Mouse (Mus musculus) liver, embryonic 14.5 days (tissue): ENCODE data around the gene Vamp8. TPM values are rescaled to one million over a fixed set of nuclear protein-coding genes. Genes with fewer than 3 reads are reported as not detected.

Experiments used
- ATAC-seq: fragments of 200-750 bp; cut with Nextera tagmentation; 2 replicates; pipeline ENCODE4 v1.8.0; 2017; ENCODE audit warnings: moderate number of reproducible peaks, mild to moderate bottlenecking, moderate library complexity; ENCODE audit not compliant: insufficient read depth
- DNase-seq, 3 experiments: peaks; one replicate each; pipeline ENCODE4 v3.0.0-alpha.2; 2012 to 2013; ENCODE audit warnings: low read depth in 3 of 3, low spot score in 3 of 3
- H3K27ac ChIP-seq: fragments of 300-500 bp; sonication (generic); 2 replicates; pipeline ENCODE4 v1.5.1; 2014; ENCODE audit warnings: moderate library complexity, mild to moderate bottlenecking, control low read depth, inconsistent platforms
- H3K27me3 ChIP-seq: fragments of 300-500 bp; sonication (generic); 2 replicates; pipeline ENCODE4 v1.6.1; 2014; ENCODE audit warnings: mild to moderate bottlenecking, low read length, moderate library complexity; ENCODE audit not compliant: control insufficient read depth, insufficient read depth
- H3K36me3 ChIP-seq: fragments of 300-500 bp; sonication (generic); replicated peaks from 2 replicates; pipeline ENCODE4 v1.6.1; 2014; ENCODE audit warnings: low read depth; ENCODE audit not compliant: control insufficient read depth, insufficient read depth
- H3K4me1 ChIP-seq, 2 experiments: fragments of 200-500 bp in 1 of 2; fragments of 300-500 bp in 1 of 2; sonication (generic) in 1 of 2; replicated peaks; 2 replicates each; pipeline ENCODE4 v1.6.1; 2012 to 2014; ENCODE audit warnings: antibody characterized with exemption in 1 of 2, inconsistent platforms in 1 of 2, low read length in 1 of 2; ENCODE audit not compliant: control insufficient read depth in 2 of 2, insufficient read depth in 2 of 2
- H3K4me2 ChIP-seq: fragments of 300-500 bp; sonication (generic); 2 replicates; pipeline ENCODE4 v1.6.1; 2014; ENCODE audit warnings: low read depth, mild to moderate bottlenecking, control low read depth, moderate library complexity
- H3K4me3 ChIP-seq, 2 experiments: fragments of 200-500 bp in 1 of 2; fragments of 300-500 bp in 1 of 2; sonication (generic) in 1 of 2; 2 replicates each; pipeline ENCODE4 v1.5.1; 2012 to 2014; ENCODE audit warnings: low read depth in 2 of 2, low read length in 2 of 2, mild to moderate bottlenecking in 2 of 2, control low read depth in 1 of 2, inconsistent platforms in 1 of 2, moderate library complexity in 1 of 2; ENCODE audit not compliant: insufficient read depth in 1 of 2
- H3K9ac ChIP-seq: fragments of 300-500 bp; sonication (generic); replicated peaks from 2 replicates; pipeline ENCODE4 v1.6.1; 2014; ENCODE audit warnings: mild to moderate bottlenecking, control low read depth, moderate library complexity
- H3K9me3 ChIP-seq: fragments of 300-500 bp; sonication (generic); 2 replicates; pipeline ENCODE4 v1.6.1; 2016; ENCODE audit warnings: low read length, mixed read lengths; ENCODE audit not compliant: control insufficient read depth
- CTCF ChIP-seq: IDR thresholded peaks from 2 replicates; pipeline ENCODE4 v1.5.1; 2016; ENCODE audit warnings: antibody characterized with exemption, low read depth, control low read depth
- EP300 ChIP-seq: IDR thresholded peaks from 2 replicates; pipeline ENCODE4 v1.6.1; 2016; ENCODE audit warnings: antibody characterized with exemption, low read depth
- WGBS: fragments of 180-500 bp; shearing (Covaris S2); extraction: QIAGEN DNeasy Blood & Tissue Kit; methylation state at CpG from one replicate; pipeline ENCODE4 v1.1.7; 2014; ENCODE audit not compliant: insufficient replicate concordance; 5-methylcytosine and 5-hydroxymethylcytosine counted together
- polyA plus RNA-seq, 2 experiments: library from polyadenylated mRNA; depleted of rRNA in 1 of 2; stranded (reverse) in 1 of 2; unstranded in 1 of 2; fragments of >200 nt; fragmentation: Nextera tagmentation in 1 of 2; extraction: Ambion mirVana in 1 of 2; gene quantifications; 2 replicates each; pipeline versions ENCODE4 v1.2.1 to v1.2.3; 2012 to 2014

Vamp8 gene
- polyA plus RNA-seq, 2 experiments, result 188 to 276 TPM

DNA sequence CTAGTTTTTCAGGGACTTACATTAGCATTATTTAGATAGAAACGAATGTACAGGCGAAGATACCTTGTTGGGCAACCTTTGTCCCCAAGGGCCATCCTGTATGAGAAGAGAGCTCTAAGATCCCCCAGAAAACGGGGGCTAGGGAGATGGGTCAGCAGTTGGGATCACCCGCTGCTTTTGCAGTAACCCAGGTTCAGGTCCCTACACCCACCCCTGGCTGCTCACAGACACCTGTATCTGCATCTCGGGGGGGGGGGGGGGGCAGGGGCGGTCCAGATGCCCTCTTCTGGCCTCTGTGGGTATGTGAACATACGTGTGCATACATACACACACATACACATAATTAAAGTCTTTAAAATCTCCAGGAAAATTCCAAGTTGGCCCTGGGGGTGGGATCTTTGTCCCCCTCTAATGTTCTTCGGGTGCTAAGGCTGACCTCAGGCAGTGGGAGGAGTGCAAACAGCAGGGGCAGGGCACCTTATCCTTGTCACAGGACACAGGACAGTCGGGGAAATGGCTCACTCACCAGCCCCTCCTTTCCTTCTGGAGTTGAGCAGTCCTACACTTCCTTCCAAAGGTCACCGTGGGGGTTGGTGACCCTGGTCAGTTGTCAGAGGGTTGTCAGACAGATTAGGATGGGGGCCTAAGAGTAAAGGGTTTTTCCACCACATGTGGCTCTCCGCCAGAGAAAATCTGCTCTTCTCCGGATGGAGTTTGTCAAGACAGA, 455 bp upstream of the Vamp8 start:
- peak overlapping the region; percentile 91 to 97 for H3K4me3 ChIP-seq
- WGBS, result under 1% methylated on average over 12 of the region's 12 CpGs
- TF ChIP-seq EP300 (no peak), CTCF (peak; percentile 40)
- H3K27ac ChIP-seq, result peak overlapping the region; percentile 99
- H3K27me3 ChIP-seq, result no peaks in the 10 kb centered on the region
- H3K4me2 ChIP-seq, result peak overlapping the region; percentile 79
- ATAC-seq, result peak; percentile 60
- no peaks in the 10 kb centered on the region for H3K9me3 ChIP-seq
- peak in 2 of 3 experiments; percentile 58 to 62 for DNase-seq
- peak overlapping the region; percentile 99 for H3K9ac ChIP-seq
- peaks cover 29 to 44% of the 10 kb centered on the region in 2 experiments for H3K4me1 ChIP-seq
- H3K36me3 ChIP-seq, result peaks cover 18% of the 10 kb centered on the region

- peak; percentile 90 for ATAC-seq
- no peaks in the 10 kb centered on the region for H3K27me3 ChIP-seq
- H3K4me3 ChIP-seq, result peak overlapping the region; percentile 91 to 97
- H3K4me1 ChIP-seq, result peaks cover 42 to 54% of the 10 kb centered on the region in 2 experiments
- 2% methylated on average over 13 of the region's 13 CpGs for WGBS
- DNase-seq, result peak; percentile 88 to 90 (median 89)
- H3K36me3 ChIP-seq, result peaks cover 33% of the 10 kb centered on the region
- TF ChIP-seq CTCF (peak; percentile 16), EP300 (peak; percentile 94)
- H3K9me3 ChIP-seq, result no peaks in the 10 kb centered on the region
- peak overlapping the region; percentile 79 for H3K4me2 ChIP-seq
- peak overlapping the region; percentile 99 for H3K27ac ChIP-seq
- H3K9ac ChIP-seq, result peak overlapping the region; percentile 99
Observed at GRCm38 (mm10) chr6:72389471-72389940, 997 bp downstream of the Vamp8 start.

DNA sequence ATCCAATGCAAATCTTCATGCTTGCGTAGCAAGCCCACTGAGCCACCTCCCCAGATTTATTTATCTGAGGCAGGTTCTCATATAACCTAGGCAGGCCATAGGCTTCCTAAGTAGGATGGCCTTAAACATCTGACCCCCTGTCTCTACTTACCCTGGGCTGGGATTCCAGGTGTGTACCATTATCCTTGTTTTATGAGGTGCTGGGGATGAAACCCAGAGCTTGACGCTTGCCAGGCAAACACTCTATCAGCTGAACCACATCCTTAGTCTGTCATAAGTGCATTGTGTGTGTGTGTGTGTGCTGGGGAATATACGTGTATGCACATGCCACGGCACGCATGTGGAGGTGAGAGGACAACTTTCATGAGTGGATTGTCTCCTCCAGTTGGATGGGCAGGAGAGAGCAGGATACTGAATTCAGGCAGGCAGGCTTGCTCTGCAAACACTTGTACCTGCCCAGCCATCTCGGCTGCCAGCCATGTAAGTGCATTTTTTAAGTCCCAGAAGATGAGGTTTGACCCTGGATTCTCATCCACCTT, 1.6 kb downstream of the Vamp8 start:
- peaks cover 49 to 58% of the 10 kb centered on the region in 2 experiments for H3K4me1 ChIP-seq
- DNase-seq, result no peak
- peak overlapping the region; percentile 99 for H3K9ac ChIP-seq
- peak overlapping the region; percentile 91 to 97 for H3K4me3 ChIP-seq
- WGBS, result 31% methylated on average over 6 of the region's 6 CpGs
- peaks cover 33% of the 10 kb centered on the region for H3K36me3 ChIP-seq
- peak overlapping the region; percentile 79 for H3K4me2 ChIP-seq
- TF ChIP-seq CTCF (no peak), EP300 (no peak)
- H3K9me3 ChIP-seq, result no peaks in the 10 kb centered on the region
- peak overlapping the region; percentile 99 for H3K27ac ChIP-seq
- no peak for ATAC-seq
- no peaks in the 10 kb centered on the region for H3K27me3 ChIP-seq

GRCm38 (mm10) chr6:72388266-72388665, 2.2 kb downstream of the Vamp8 start:
- no peak for ATAC-seq
- TF ChIP-seq CTCF (no peak), EP300 (no peak)
- H3K9me3 ChIP-seq, result no peaks in the 10 kb centered on the region
- H3K27ac ChIP-seq, result peak overlapping the region; percentile 99
- peaks cover 33% of the 10 kb centered on the region for H3K36me3 ChIP-seq
- WGBS, result 46% methylated on average over 10 of the region's 10 CpGs
- DNase-seq, result no peak
- peak overlapping the region; percentile 99 for H3K9ac ChIP-seq
- H3K27me3 ChIP-seq, result no peaks in the 10 kb centered on the region
- H3K4me2 ChIP-seq, result peak overlapping the region; percentile 79
- H3K4me1 ChIP-seq, result peaks cover 53 to 64% of the 10 kb centered on the region in 2 experiments
- H3K4me3 ChIP-seq, result peak overlapping the region; percentile 91 to 97

GRCm38 (mm10) chr6:72387816-72388215, 2.7 kb downstream of the Vamp8 start:
- Histone ChIP-seq H3K4me1 (peaks cover 57 to 67% of the 10 kb centered on the region in 2 experiments), H3K9ac (peak overlapping the region; percentile 99), H3K4me2 (peak overlapping the region; percentile 79), H3K9me3 (no peaks in the 10 kb centered on the region), H3K27ac (peak overlapping the region; percentile 99), H3K36me3 (peaks cover 33% of the 10 kb centered on the region), H3K27me3 (no peaks in the 10 kb centered on the region), H3K4me3 (peak overlapping the region; percentile 91 to 97)
- ATAC-seq (no peak), DNase-seq (no peak)
- 72% methylated on average over 3 of the region's 3 CpGs for WGBS
- TF ChIP-seq CTCF (no peak), EP300 (no peak)
